Mouse (Mus musculus) embryonic fibroblast, embryonic 13.5 days (primary cell): Measurements from ENCODE around the gene Piwil1. TPM values are rescaled to one million over a fixed set of nuclear protein-coding genes. Genes with fewer than 3 reads are reported as not detected.

Experiments used
- H3K27ac ChIP-seq: 2 replicates; pipeline ENCODE4 v1.5.1; 2012; ENCODE audit warnings: low read length, control low read depth, inconsistent platforms; ENCODE audit not compliant: insufficient read depth
- H3K4me1 ChIP-seq: 2 replicates; pipeline ENCODE4 v1.6.1; 2011; ENCODE audit warnings: low read length; ENCODE audit not compliant: control insufficient read depth, insufficient read depth
- H3K4me3 ChIP-seq: 2 replicates; pipeline ENCODE4 v1.5.1; 2011; ENCODE audit warnings: mild to moderate bottlenecking, control low read depth, low read length; ENCODE audit not compliant: insufficient read depth
- CTCF ChIP-seq: IDR thresholded peaks from 2 replicates; pipeline ENCODE4 v1.5.1; 2011; ENCODE audit warnings: mild to moderate bottlenecking, control low read depth, low read length, moderate library complexity, borderline replicate concordance; ENCODE audit not compliant: insufficient read depth
- POLR2A ChIP-seq: IDR thresholded peaks from 2 replicates; pipeline ENCODE4 v1.6.1; 2011; ENCODE audit warnings: low read depth, mild to moderate bottlenecking, control low read depth, low read length, moderate library complexity
- polyA plus RNA-seq: library from polyadenylated mRNA; stranded (reverse); fragments of >200 nt; gene quantifications from 2 replicates; pipeline ENCODE4 v1.2.4, GENCODE M21; 2011; ENCODE audit warnings: low read depth; ENCODE audit not compliant: missing spikeins, insufficient read length

Piwil1 gene
- polyA plus RNA-seq, 1 experiment: not detected

GRCm38 (mm10) chr5:128684192-128684591, 18.1 kb upstream of the Piwil1 start:
- Histone ChIP-seq H3K27ac (no peak overlapping the region), H3K4me3 (no peak overlapping the region), H3K4me1 (no peaks in the 10 kb centered on the region)
- no peak for TF ChIP-seq CTCF
- TF ChIP-seq POLR2A: no peak

DNA sequence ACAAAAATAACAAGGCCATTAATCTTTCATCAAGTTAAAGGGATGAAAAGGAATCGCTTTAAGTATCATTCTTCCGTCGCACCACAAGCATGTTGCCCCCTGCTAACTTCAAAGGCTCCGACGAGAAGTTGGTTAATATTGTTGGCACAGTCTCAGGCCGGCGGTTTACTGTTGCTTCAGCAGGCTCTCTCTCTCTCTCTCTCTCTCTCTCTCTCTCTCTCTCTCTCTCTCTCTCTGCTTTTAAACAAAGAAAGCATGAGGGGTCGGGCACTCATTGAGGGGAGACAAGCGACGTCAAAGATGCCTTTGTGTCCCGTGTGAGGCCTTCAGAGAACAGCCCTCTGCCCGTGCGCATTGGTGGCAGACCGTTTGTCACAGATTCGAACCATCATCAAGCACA, 17.7 kb upstream of the Piwil1 start:
- TF ChIP-seq POLR2A (no peak), CTCF (no peak)
- no peaks in the 10 kb centered on the region for H3K4me1 ChIP-seq
- no peak overlapping the region for H3K27ac ChIP-seq
- no peak overlapping the region for H3K4me3 ChIP-seq

DNA sequence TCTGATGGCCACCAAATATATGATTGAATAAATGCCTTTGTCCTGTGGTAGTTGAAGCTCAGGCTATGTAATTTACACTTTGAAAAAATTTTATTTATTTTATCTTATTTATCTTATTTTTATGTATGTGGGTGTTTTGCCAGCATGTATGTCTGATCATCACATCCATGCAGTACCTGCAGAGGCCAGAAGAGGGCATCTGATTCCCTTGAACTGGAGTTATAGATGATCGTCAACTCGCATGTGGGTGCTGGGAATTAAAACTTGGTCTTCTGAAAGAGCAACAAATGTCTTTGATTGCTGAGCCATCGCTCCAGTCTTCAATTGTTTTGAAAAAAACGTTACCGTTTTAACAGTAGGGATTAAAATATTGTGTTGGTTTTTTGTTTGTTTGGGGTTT, 15.2 kb upstream of the Piwil1 start:
- Histone ChIP-seq H3K4me3 (no peak overlapping the region), H3K4me1 (no peaks in the 10 kb centered on the region), H3K27ac (no peak overlapping the region)
- TF ChIP-seq CTCF (no peak), POLR2A (no peak)

DNA sequence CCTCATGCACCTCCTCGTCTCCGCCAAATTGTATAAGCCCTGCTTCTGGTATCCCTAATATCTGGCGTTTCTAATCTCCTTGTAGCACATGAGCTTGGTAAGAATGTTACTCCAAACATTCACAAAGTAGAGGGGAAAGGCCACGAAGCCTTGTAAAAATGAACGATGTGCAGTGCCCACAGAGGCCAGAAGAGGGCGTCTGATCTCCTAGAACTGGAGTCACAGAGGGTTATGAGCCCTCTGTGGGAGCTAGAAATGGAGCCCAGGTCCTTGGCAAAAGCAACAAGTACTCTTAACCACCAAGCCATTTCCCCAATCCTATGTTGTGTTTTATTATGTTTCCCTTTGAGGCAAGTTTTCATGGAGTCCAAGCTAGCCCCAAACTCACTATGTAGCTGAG, 8.2 kb upstream of the Piwil1 start:
- Histone ChIP-seq H3K27ac (no peak overlapping the region), H3K4me1 (no peaks in the 10 kb centered on the region), H3K4me3 (no peak overlapping the region)
- TF ChIP-seq POLR2A (no peak), CTCF (no peak)

DNA sequence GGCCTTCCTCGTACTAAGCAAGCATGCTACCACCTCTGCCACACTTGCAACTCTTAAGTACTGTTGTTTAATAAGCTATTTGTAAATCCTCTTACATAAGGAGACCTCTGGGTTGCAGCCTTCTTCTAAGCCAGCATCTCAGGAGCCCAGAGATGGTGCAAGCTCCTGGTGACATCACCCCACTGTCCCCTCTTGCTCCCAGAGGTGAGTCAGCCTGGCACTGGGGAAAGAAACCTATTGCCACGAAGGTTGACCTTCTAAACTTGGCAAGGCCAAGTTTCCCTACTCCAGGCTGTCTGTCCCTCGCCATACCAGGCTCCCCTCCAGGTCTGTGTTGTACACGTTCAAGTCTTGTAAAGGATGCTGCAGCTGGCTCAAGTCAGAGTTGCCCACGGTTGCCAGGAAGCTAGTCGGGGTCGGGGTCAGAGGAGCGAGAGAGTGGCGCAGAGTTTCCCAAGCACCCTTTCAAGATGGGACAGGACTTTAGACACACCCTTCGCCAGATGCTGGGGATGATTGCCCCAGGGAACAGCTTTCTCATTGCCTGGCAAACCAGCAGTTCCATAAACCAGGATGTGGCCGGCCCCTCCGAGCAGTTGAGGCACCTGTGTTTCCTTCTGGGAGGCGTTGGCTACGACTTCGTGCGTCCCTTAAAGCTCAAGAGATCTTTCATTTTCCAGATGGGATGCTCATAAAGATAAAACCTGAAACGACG, 7.6 kb upstream of the Piwil1 start:
- H3K4me3 ChIP-seq: no peak overlapping the region
- TF ChIP-seq POLR2A: no peak
- TF ChIP-seq CTCF: no peak
- H3K4me1 ChIP-seq: no peaks in the 10 kb centered on the region
- H3K27ac ChIP-seq: no peak overlapping the region

GRCm38 (mm10) chr5:128696824-128697223, 5.5 kb upstream of the Piwil1 start:
- Histone ChIP-seq H3K4me1 (no peaks in the 10 kb centered on the region), H3K27ac (no peak overlapping the region), H3K4me3 (no peak overlapping the region)
- TF ChIP-seq CTCF (no peak), POLR2A (no peak)

GRCm38 (mm10) chr5:128700716-128701115, 1.6 kb upstream of the Piwil1 start:
- no peak for TF ChIP-seq CTCF
- no peak for TF ChIP-seq POLR2A
- H3K4me3 ChIP-seq: no peak overlapping the region
- H3K4me1 ChIP-seq: no peaks in the 10 kb centered on the region
- no peak overlapping the region for H3K27ac ChIP-seq

DNA sequence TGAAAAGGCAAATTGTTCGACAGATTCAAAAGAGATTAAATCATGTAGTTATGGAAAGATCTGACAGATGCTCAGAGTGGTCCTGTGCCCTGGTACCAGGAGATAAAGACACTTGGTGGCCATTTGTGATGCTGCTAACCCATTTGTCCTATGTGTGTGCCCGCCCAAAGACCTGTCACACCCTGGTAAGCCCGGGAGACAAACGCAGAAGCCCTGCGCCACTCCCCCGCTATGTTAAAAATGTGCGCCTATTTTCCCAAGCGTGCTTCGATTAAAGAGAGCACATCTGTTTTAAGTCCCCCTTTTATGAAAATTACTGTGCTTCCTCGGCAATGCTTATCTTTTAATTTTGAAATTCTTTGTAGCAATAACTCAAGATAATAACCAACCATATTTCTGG, 1.4 kb downstream of the Piwil1 start:
- TF ChIP-seq POLR2A: no peak
- TF ChIP-seq CTCF: no peak
- Histone ChIP-seq H3K4me3 (no peak overlapping the region), H3K4me1 (no peaks in the 10 kb centered on the region), H3K27ac (no peak overlapping the region)

DNA sequence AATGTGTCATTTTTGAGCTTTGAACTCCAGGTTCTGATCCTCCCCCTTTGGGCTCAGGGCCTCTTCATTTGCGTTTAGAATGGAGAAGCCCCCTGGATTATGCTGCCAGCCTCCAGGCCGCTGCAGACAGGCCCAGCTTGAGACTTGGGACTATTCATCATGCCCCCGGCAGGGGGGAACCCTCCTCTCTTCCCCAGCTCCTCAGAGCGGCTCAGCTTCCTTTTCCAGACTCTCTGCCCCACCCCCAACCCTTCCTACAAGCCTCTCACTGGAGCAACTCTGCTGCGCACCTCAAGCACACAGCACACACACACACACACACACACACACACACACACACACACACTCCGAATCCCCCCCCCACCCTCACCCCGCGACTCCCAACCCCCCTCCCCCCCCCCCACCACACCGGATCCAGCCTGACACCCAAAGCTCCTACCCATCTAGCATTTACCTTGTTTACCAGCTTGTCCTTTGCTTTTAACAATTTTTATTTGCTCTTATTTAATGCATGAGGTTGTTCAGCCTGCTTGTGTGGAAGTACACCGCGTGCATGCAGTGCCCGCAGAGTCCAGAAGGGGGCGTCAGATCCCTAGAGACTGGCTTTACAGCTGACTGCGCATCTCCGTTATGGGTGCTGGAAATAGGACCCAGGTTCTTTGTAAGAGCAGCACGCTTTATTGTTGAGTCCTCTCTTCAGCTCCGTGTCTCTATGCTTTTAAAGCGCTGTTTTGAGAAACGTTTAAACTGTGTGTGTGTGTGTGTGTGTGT, 2.0 kb downstream of the Piwil1 start:
- no peaks in the 10 kb centered on the region for H3K4me1 ChIP-seq

GRCm38 (mm10) chr5:128706467-128706866, 4.1 kb downstream of the Piwil1 start:
- Histone ChIP-seq H3K4me1 (no peaks in the 10 kb centered on the region), H3K27ac (no peak overlapping the region), H3K4me3 (no peak overlapping the region)
- TF ChIP-seq POLR2A: no peak
- no peak for TF ChIP-seq CTCF

More for the DNA sequence above, 2.0 kb downstream of the Piwil1 start:
- H3K4me3 ChIP-seq: no peak overlapping the region
- no peak for TF ChIP-seq POLR2A
- no peak for TF ChIP-seq CTCF
- H3K27ac ChIP-seq: no peak overlapping the region

GRCm38 (mm10) chr5:128707271-128707670, 4.9 kb downstream of the Piwil1 start:
- H3K4me1 ChIP-seq: no peaks in the 10 kb centered on the region
- TF ChIP-seq CTCF: no peak
- no peak for TF ChIP-seq POLR2A
- H3K4me3 ChIP-seq: no peak overlapping the region
- H3K27ac ChIP-seq: no peak overlapping the region
